Mouse (Mus musculus): ENCODE measurements around the gene Rab42.

The Rab42 gene

DNA sequence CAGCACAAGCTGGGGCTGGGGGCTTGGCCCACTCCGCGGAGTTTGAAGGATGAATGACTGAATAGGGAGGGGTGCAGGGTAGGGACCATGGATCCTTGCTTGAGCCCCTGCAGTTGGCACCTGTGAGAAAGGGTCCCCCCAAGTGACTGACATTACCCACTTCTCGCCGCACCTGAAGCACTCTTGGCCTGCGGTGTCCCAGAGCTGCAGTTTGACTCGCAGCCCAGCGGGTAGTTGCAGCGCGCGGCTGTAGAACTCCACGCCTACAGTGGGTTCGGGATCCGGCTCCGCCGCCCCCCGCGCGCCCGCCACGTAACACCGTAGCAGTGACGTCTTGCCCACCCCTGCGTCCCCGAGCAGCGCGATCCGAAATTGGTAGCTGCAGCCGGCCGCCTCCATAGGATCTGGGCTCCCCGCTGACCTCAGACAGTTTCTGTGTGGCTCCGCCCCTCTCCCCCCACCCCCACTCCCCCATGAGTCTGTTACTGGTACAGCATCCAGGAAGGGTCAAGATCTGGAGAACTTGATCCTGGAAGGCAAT, at the start of gene Rab42:
Gene Rab42, minus strand, starts transcription at position 447 of the 541 bp plus-strand sequence.
- DNase-seq = peak; percentile 43

- peak; percentile 27 for DNase-seq
Measured at GRCm38 (mm10) chr4:132352739-132353138, 49.6 kb upstream of the Rab42 start.

- DNase-seq = no peak
Measured at GRCm38 (mm10) chr4:132351401-132351800, 48.2 kb upstream of the Rab42 start.

GRCm38 (mm10) chr4:132350854-132351253, 47.7 kb upstream of the Rab42 start:
- no peak for DNase-seq

- DNase-seq = no peak
Measured at GRCm38 (mm10) chr4:132350123-132350740, 47.0 kb upstream of the Rab42 start.

- DNase-seq = no peak
Measured at GRCm38 (mm10) chr4:132349495-132350122, 46.4 kb upstream of the Rab42 start.

DNA sequence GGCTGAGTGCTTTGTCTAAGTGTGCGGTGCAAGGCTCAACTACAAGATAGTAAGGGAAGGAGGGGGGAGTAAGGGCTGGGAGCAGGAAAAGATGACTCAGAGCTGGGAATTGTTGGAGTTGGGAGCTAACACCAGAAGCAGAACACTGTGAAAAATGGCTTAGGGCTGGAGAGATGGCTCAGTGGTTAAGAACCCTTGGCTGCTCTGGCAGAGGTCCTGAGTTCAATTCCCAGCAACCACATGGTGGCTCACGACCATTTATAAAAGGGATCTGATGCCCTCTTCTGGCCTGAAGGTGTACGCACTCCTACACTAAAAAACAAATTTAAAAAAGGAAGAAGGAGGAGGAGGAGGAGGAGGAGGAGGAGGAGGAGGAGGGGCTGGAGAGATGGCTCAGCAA, 43.5 kb upstream of the Rab42 start:
- DNase-seq = no peak

DNA sequence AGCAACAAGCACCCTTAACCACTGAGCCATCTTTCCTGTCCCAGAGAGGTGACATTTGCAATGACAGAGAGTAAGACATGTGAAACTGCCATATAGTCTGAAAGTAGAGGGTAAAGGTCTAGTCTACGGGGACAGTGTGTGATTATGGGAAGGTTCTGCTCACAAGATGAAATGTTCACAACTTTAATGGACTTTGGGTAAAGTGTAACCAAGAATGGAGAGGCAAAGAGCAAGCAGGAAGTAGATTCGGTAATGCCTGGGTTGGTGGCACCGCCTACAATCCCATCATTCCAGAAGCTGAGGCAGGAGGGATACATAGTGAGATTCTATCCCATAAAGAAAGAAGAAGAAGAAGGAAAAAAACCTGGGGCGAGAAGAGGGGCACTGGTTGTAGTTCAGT, 43.1 kb upstream of the Rab42 start:
- DNase-seq = no peak

DNA sequence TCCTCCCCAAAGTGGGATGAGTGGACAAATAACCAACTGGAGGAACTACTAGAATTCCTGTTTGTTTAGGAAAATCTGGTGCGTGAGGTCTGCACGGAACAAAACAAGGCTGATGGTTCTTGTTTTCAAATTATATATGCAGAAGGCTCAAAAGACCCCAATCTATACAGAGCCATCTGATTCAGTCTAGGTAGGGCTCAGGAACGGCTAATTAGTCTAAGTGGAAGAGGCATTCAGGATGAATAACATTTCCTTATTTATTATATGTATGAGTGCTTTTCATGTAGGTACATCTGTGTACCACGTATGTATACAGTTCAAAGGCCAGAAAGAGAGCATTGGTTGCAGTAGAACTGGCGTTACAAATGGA, 42.6 kb upstream of the Rab42 start:
- DNase-seq = no peak

DNA sequence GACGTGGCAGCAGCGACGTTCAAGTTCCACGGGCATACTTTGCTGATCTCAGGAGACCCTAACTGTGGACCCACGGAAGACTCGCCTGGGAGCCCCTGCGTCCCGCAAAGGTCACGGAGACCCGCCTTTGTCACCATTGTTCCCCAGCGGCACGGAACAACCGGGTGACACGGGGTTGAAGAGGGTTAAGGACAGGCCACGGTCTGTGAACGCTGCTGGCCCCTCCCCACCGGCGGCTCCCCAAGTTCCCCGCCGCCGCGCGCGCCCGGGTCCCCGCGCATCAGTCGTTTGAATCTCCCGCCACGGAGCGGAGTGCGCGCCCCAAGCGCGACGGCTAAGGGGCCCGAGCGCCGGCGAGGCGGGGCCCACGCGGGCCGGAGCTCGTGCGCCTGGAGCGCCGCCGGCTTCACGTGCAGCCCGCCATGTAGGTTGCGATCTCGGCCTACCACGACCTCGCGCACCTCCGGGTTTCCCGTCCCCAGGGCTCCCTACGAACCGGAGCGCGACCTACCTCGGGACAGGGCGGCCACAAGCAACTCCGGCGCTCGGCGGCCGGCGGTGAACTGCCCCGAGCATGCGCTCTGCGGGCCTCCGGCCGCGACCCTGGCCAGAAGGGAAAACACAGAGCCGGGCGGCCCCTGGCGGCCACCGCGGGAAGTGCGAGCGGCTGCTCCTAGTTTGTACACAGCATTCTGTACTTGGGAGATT, 42.1 kb upstream of the Rab42 start:
- peak; percentile 98 for DNase-seq

DNA sequence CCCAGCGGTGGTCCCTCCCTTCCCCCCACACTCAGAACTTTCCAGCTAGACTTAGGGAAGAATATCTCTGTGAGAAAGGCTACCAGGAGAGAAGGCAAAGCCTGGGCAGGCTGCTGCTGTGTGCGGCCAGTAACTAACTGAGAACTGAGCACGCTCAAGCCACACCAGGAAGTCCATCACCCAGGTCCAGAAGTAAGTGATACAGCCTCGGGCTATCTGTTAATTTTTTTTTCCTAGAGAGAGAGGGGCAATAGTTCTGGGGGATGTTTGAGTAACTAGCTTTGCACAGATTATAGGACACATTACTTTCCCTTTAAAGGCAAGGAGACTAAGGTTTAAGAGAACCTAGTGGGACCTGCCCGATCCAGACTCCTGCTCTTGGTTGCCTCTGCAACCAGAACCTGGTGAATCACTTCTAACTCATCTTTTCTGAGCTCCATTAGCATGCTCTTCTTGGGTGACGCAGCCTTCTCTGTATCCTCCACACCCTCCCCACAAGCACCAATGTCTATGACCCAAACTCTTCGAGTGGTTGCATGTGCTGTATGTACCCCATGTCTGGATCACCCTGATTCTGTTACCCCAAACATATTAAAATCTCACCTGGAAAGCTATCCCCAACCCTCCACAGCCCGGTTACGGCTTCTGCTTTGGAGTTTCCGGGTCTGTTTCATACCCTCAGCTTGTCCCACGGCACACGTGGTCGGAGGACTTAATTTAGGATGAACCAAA, 41.4 kb upstream of the Rab42 start:
- no peak for DNase-seq

- no peak for DNase-seq
Measured at GRCm38 (mm10) chr4:132341451-132341850, 38.3 kb upstream of the Rab42 start.

DNA sequence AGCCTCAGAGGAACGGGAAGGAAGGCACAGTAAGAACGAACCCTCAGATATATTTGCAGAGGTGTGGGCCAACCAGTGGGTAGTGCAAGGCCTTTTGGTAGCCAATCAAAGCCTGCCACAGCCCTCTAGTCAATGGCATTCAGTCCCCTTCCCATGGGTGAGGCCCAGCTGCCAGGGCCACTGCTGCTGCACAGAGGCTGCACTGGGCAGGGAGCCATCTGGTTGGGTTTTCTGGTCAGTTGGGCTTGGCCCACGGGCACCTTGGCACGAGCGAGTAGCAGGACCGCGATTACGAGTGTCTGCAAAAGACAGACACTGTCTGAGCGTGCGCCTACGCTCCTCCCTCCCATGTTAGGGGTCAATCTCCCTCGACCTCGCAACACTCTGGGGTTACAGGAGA, 35.8 kb upstream of the Rab42 start:
- DNase-seq = no peak

GRCm38 (mm10) chr4:132332880-132333279, 29.7 kb upstream of the Rab42 start:
- DNase-seq = no peak

DNA sequence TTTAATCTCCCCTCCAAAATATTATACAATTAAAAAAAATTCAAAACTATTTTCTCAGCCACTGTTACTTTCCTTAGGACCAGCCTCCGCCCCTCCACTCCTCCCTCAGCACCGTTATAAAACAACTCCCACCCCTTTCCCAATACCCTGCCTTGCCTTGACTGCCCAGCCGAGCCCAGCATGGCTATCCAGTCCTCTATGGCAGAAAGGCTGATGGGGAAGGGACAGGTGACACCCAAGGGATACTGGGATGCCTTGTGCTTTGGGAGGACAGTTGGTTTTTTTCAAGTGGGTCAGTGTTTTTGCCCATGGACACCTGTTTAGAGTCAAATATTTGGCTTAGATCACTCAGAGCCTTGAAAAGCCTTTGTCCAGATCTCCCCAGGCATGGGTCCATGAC, 28.8 kb upstream of the Rab42 start:
- no peak for DNase-seq

DNA sequence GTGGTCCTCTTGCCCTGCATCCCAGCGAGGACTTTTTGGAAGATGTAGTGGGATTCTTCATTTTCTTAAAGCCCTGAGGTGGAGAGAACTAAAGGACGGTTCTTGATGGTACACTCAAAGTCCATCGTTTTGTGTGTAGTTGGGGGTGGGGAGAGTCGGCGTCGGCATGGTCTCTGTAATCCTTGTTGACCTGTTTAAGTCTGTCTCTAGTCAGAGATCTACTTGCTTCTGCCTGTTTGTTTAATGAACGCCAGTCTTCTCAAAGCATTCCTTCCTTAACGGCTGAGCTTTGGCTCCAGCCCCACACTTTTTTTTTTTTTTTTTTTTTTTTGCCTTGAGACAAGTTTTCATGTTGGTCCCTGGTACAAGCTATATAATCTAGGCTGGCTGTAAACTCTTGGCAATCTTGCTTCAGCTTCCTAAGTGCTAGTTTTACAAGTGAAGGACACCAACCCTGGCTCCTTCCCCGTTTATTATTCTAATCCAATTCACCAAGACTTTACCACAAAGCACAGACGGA, 26.7 kb upstream of the Rab42 start:
- no peak for DNase-seq

DNA sequence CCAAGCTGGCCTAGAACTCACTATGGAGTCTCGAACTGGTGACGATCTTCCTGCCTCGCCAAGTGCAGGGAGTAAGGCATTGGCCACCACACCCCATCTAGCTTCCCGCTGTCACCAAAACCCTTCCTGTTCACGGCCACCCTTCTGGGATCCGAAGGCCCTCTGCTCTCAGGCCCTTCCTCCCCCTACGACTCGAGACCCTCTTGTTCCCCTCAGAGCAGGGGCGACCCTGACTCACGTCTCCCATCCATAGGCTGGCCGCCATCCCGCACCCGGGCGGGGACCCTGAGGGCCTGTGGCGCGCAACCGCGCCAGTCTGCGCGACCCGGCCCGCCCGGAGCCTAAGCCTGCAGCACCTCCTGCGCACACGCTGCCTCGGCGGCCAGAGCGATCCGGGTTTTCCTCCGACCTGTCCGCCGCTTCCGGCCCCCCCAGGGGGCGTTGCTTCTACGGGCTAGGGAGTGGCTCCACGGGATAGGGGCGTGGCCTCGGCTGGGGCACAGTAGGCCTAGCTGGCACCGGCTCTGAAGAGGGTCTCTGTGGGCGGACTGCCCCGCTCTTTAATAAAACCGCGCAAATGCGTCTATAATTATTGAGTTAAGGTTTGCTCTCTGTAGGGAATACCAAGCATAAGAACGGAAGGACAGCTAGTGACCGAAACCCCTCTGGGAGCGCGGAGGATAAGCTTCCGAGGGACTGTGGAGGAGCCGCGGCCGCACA, 26.1 kb upstream of the Rab42 start, which contains the start of gene Trnau1ap:
Gene Trnau1ap, minus strand, starts transcription at position 424 of the 720 bp plus-strand sequence.
- peak; percentile 92 for DNase-seq

GRCm38 (mm10) chr4:132328391-132328982, 25.3 kb upstream of the Rab42 start:
- DNase-seq = no peak

- no peak for DNase-seq
Measured at GRCm38 (mm10) chr4:132326481-132326880, 23.3 kb upstream of the Rab42 start.

GRCm38 (mm10) chr4:132315711-132316110, 12.5 kb upstream of the Rab42 start:
- DNase-seq = no peak

GRCm38 (mm10) chr4:132312627-132313026, 9.4 kb upstream of the Rab42 start:
- DNase-seq = no peak

DNA sequence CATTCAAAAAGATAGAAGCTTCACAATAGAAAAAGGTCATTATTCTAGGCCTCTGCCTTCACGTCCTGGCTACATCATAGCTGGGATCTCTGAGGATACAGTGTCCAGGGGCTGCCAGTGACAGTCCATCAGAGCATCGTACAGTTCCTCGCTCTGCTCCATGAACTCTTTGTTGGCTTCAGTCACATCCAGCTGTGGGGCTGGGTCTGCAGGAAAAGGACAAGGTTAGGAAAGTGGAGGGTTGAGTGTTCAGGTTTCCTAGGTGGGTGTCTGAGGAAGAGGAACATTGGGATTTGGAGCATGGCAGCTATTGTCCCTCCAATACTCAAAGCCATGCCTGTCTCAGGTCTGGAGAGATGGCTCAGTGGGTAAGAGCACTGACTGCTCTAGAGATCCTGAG, 8.6 kb upstream of the Rab42 start:
- DNase-seq = no peak
